Mouse (Mus musculus) kidney, postnatal 10 days (tissue): ENCODE results near the gene Gtf2ird1.
A peak's percentile ranks its signal among the peaks of the same experiment; 100 is the strongest.

ENCODE experiments used
- DNase-seq: peaks from one replicate; pipeline ENCODE4 v3.0.0; 2021; ENCODE audit warnings: mixed read lengths

Gene Gtf2ird1

GRCm38 (mm10) chr5:134440098-134440497 lies 16.4 kb downstream of the Gtf2ird1 start:
- peak; percentile 65 for DNase-seq

DNA sequence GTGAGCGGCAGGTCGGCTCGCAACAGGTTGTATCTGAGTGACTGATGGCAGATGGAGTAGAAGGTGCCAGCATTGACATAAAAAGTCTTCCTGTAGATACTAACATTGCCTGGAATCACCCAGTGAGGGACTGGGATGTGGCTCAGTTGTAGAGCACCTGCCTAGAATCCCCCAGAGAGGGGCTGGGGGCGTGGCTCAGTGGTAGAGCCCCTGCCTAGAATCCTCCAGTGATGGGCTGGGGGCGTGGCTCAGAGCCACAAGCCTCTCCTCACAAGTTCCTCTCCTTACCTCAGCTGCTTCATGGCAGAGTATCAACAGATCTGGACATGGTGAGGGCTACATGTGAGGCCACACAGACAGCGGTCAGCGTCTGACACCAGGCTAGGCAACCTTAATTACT lies 17.0 kb downstream of the Gtf2ird1 start:
- DNase-seq, result no peak

GRCm38 (mm10) chr5:134438676-134439425 lies 17.7 kb downstream of the Gtf2ird1 start:
- no peak for DNase-seq

DNA sequence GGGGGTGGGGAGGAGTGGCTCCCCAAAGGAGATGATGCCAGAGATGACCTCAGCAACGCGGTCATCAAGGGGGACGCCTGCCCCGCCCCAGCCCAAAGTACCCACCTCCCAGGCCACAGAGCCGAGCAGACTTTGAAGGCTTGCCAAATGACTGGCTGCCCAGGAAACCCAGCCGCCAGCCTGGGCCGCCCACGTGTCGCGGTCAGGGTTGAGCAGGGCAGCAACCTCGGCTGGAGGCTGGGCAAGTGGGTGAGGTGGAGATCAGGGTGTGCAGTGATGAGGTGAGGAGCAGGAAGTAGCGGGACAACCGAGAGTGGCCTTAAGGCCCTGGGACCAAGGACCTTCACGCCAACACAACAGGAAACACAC lies 19.1 kb downstream of the Gtf2ird1 start:
- DNase-seq, result peak; percentile 83

DNA sequence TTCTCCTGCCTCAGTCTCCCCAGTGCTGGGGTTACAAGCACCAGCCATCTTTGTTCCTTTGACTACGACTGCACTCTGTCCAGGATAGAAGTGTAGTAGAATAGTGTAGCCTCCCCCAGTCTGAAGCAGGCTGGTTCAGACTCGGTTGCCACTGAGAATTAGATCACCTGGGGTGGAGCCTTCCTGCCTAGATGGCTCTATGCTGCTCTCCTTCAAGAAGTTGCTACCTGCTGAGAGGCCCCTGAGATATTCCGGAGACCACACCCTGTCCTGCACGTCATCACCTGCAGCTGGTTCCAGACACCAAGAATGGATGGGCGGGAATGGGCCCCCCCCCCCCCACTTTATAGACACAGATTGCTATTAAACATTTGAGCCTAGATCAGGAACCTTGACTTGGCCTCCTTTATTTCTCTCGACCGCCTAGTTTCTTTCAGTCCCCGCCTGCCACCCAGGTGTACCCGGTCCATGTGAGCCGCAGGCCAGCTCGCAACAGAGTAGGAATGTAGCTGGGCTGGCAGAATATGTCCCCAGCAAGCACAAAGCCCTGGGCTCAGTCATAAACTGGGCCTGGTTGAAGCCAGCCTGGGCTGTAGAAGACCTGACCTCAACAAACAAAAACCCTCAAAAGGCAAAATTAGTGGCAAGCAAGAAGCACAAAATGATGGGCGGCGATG lies 19.6 kb downstream of the Gtf2ird1 start:
- no peak for DNase-seq

DNA sequence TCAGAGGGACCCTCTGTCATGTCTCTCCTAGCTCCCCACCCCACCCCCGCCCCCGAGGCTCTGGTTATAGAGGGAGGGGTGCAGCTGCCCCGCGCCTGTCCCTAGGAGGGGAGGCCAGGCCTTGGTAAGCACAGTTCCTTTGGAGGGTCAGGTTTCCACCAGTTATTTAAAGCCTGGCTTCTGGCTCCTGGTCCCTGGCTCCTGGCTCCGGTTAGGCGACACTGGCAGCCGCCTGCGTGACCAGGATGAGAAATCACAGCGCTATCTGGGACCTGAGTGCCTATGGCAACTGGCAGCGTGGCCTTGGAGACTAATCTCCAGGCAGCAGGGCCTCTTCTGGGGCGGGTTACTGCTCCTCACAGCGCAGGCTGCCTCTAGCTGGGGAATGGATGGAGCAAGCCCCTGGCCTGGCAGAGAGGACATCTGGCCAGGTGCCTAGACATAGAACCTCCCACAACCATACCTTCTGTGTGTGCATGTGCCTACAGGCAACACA lies 20.6 kb downstream of the Gtf2ird1 start:
- peak; percentile 34 for DNase-seq

DNA sequence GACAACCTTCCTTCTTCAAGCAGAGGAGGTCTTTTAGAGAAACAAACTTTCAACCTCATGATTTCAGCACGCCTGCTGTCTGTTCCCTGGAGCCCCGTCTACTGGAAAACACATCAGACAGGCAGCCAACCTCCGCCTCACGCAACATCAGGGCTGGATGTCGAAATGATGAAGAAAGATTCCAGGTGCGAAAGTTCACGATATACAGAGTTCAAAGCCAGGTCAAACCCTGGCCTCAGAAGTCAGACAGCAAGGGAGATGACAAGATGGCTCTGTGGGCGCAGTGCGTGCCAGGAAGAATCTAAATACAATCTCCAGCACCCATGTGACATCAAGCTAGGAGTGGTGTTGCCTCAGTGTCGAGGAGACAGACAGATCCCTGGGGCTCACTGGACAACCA lies 23.4 kb downstream of the Gtf2ird1 start:
- no peak for DNase-seq

DNA sequence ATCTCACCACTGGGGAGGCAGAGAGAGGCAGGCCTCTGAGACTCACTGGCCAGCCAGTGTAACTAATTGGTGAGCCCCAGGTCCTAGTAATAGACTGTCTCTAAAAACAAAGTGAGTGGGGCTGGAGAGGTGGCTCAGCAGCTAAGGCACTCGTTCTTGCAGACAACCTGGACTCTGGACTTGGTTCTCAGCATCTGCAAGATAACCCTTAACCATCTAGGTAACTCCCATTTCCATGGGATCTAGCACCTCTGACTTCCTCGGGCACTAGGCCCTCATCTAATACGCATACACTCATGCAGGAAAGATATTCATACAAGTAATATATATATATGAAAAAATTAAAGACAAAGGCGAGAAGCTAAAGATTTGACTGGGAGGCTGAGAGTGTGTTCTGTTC lies 26.4 kb downstream of the Gtf2ird1 start:
- no peak for DNase-seq

GRCm38 (mm10) chr5:134427664-134428063 lies 28.9 kb downstream of the Gtf2ird1 start:
- no peak for DNase-seq

GRCm38 (mm10) chr5:134425601-134426000 lies 30.9 kb downstream of the Gtf2ird1 start:
- no peak for DNase-seq

DNA sequence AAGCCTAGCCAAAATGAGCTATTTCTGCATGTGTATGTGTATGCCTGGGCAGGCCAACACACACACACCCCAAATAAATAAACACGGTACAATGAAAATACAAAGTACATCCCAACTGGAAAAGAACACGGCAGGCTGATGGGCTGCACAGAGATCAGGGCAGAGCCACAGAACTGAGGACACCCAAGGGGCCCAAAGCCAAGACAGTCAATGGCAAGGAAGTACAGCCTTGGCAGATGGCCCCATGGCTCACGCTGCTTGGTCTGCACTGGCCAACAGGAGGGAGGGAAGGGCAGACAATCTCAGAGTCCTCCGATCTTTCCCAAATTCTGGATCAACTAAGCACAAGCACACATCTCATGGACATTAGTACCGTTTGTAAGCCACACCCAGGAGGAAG lies 32.6 kb downstream of the Gtf2ird1 start:
- DNase-seq, result no peak

DNA sequence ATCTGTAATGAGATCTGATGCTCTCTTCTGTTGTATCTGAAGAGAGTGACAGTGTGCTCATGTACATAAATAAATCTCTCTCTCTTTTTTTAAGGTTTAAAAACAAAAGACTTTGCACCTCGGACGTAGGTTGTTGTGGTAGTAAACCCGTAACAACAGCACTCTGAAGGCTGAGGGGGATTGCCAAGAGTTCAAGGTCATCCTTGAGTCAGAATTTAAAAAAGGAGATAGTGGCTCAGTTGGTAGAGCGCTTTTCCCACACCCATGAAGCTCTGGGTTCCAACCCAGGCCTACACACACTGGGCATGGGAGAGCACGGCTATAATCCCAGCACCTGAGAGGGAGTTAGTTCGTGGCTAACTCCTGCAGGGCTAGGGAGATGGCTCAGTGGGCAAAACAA lies 33.1 kb downstream of the Gtf2ird1 start:
- no peak for DNase-seq

DNA sequence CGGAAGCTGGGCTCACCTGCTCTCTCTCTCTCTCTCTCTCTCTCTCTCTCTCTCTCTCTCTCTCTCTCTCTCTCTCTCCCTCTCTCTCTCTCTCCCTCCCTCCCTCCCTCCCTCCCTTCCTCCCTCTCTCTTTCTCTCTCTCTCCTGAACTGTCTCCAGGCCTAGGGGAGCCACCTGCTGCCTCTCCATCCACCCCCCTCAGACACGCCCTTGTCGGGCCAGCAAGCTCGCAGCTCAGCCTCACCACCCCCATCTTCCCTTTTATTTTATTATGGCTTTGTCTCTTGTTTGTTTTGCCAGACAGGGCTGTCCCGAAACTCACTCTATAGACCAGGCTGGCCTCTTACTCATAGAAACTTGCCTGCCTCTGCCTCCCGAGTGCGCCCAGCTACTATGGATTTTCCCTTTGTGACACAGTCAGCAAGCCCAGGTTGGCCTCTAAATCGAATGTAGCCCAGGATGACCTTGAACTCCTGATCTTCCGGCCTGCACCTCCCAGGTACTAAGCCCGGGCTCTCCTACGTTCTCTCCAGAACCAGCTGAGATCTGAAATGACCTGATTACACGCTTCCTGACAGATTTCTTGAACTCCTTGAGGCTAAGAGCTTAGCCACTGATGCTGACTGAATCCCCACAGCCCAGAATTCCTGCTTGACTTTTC lies 34.1 kb downstream of the Gtf2ird1 start:
- no peak for DNase-seq

DNA sequence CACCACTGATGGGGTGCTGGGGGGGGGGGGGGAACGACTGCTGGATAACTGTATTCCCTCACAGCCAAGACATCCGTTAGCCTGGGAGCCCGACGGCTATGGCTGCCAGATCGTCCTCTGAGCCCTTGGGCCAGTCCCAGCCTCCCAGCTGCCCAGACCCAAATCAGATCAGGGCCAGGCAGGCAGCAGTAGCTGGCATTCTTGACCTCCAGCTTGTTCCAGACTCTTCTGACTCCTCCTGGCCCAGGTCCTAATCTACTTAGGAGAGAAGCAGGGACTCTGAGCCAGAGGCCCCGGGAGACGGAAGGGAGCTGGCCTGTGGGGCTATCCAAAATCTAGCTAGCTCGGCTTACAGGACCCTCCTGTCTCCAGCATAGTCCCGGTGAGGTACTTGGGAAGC lies 35.5 kb downstream of the Gtf2ird1 start:
- DNase-seq, result peak; percentile 33

GRCm38 (mm10) chr5:134419700-134420099 lies 36.8 kb downstream of the Gtf2ird1 start:
- DNase-seq, result no peak

GRCm38 (mm10) chr5:134418315-134419074 lies 38.0 kb downstream of the Gtf2ird1 start:
- peak; percentile 75 for DNase-seq

- no peak for DNase-seq
These were observed 44.2 kb downstream of the Gtf2ird1 start for GRCm38 (mm10) chr5:134412341-134412740.

- no peak for DNase-seq
These were observed 46.1 kb downstream of the Gtf2ird1 start for GRCm38 (mm10) chr5:134410307-134410836.

GRCm38 (mm10) chr5:134409606-134410306 lies 46.8 kb downstream of the Gtf2ird1 start:
- DNase-seq, result no peak

DNA sequence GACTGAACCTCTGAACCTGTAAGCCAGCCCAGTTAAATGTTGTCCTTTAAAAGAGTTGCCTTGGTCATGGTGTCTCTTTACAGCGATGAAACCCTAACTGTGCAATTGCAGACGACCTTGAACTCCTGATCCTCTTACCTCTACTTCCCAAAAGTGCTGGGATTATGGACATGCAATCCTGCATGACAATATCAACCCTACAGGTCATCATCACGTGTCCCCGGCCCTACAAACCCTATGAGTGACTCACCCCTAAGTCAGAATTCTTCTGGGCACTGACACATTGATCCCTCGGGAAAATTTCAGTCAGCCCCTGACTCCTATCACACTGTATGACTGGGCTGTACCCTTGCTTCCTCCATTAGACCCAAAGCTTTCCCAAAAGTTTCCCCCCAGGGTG lies 48.4 kb downstream of the Gtf2ird1 start:
- DNase-seq, result no peak

- DNase-seq, result no peak
These were observed 54.7 kb downstream of the Gtf2ird1 start for GRCm38 (mm10) chr5:134401841-134402240.
